Comparison of ENCODE assay signal across 23 mouse cellular contexts in genomic region chr13:112044372-112044771, GRCm38 (mm10).
A peak's percentile ranks its signal among the peaks of the same experiment; 100 is the strongest.
DNase-seq lines count a peak whose midpoint lies in the region; ATAC-seq and TF ChIP-seq lines count a peak whose summit lies in the region.
"Had no signal": no experiment of that assay in that cellular context is flagged by ENCODE, and none has a peak within 500 bp of the region (broad histone marks: within the 10 kb centered on the region; RNA-seq: fewer than 3 reads in every experiment).

No protein-coding gene starts in this region.

- no peaks in the 10 kb centered on the region for H3K36me3 ChIP-seq in heart, postnatal 0 days (replicated peaks; ENCODE audit: control insufficient read depth, insufficient read depth, low read length)
- no peaks in the 10 kb centered on the region for H3K36me3 ChIP-seq in liver, embryonic 13.5 days
- H3K36me3 ChIP-seq in liver, embryonic 15.5 days (replicated peaks), result no peaks in the 10 kb centered on the region
- H3K36me3 ChIP-seq in hindbrain, embryonic 14.5 days (replicated peaks; ENCODE audit: control insufficient read depth, insufficient read depth), result no peaks in the 10 kb centered on the region
- H3K36me3 ChIP-seq: embryonic facial prominence, embryonic 10.5 days; embryonic facial prominence, embryonic 13.5 days; forebrain, embryonic 12.5 days; forebrain, embryonic 15.5 days; hindbrain, embryonic 15.5 days had no signal

- no peaks in the 10 kb centered on the region for H3K9me3 ChIP-seq in heart, postnatal 0 days (replicated peaks; ENCODE audit: control insufficient read depth, low read length)
- H3K9me3 ChIP-seq in liver, embryonic 13.5 days (replicated peaks), result no peaks in the 10 kb centered on the region
- no peaks in the 10 kb centered on the region for H3K9me3 ChIP-seq in liver, embryonic 15.5 days (replicated peaks)
- no peaks in the 10 kb centered on the region for H3K9me3 ChIP-seq in hindbrain, embryonic 14.5 days (ENCODE audit: control insufficient read depth, low read length)
- H3K9me3 ChIP-seq: embryonic facial prominence, embryonic 10.5 days; forebrain, embryonic 12.5 days; forebrain, embryonic 15.5 days; hindbrain, embryonic 15.5 days had no signal

- no peak for TF ChIP-seq CTCF in heart, postnatal 0 days (IDR thresholded peaks at IDR 0.05; ENCODE audit: low read depth)

- TF ChIP-seq EP300 in heart, postnatal 0 days (IDR thresholded peaks at IDR 0.05; ENCODE audit: low read depth), result no peak

- ATAC-seq in heart, postnatal 0 days (ENCODE audit: insufficient read depth, low read depth), result no peak
- no peak for ATAC-seq in liver, embryonic 13.5 days (ENCODE audit: low read depth)
- no peak for ATAC-seq in liver, embryonic 15.5 days (ENCODE audit: insufficient read depth)
- no peak for ATAC-seq in hindbrain, embryonic 14.5 days (ENCODE audit: low FRiP score)
- ATAC-seq: CD4-positive, CD25-positive, alpha-beta regulatory T cell, adult 4 months; forebrain, embryonic 15.5 days had no signal

- no peak overlapping the region for H3K27ac ChIP-seq in heart, postnatal 0 days (ENCODE audit: low read depth)
- H3K27ac ChIP-seq in liver, embryonic 13.5 days, result peak overlapping the region; percentile 94
- H3K27ac ChIP-seq in liver, embryonic 15.5 days (replicated peaks), result peak overlapping the region; percentile 81
- no peak overlapping the region for H3K27ac ChIP-seq in hindbrain, embryonic 14.5 days
- H3K27ac ChIP-seq: embryonic facial prominence, embryonic 10.5 days; embryonic facial prominence, embryonic 13.5 days; forebrain, embryonic 12.5 days; forebrain, embryonic 15.5 days; hindbrain, embryonic 15.5 days had no signal

- H3K9ac ChIP-seq in heart, postnatal 0 days (replicated peaks; ENCODE audit: low read depth, low read length), result no peak overlapping the region
- peak overlapping the region; percentile 64; the same call in 1 of the 2 replicates for H3K9ac ChIP-seq in liver, embryonic 13.5 days
- H3K9ac ChIP-seq in liver, embryonic 15.5 days, result 0 out of 2 replicates have a peak overlapping the region, but pooled peaks have one; percentile 2
- H3K9ac ChIP-seq in hindbrain, embryonic 14.5 days, result no peak overlapping the region
- H3K9ac ChIP-seq: embryonic facial prominence, embryonic 13.5 days; forebrain, embryonic 12.5 days; forebrain, embryonic 15.5 days; hindbrain, embryonic 15.5 days had no signal

- H3K4me3 ChIP-seq in heart, postnatal 0 days (ENCODE audit: low read depth, low read length), result no peak overlapping the region
- H3K4me3 ChIP-seq in liver, embryonic 13.5 days (replicated peaks), result no peak overlapping the region
- no peak overlapping the region for H3K4me3 ChIP-seq in liver, embryonic 15.5 days (replicated peaks)
- H3K4me3 ChIP-seq in hindbrain, embryonic 14.5 days (replicated peaks; ENCODE audit: low read length), result no peak overlapping the region
- H3K4me3 ChIP-seq: embryonic facial prominence, embryonic 10.5 days; embryonic facial prominence, embryonic 13.5 days; forebrain, embryonic 12.5 days; forebrain, embryonic 15.5 days; hindbrain, embryonic 15.5 days had no signal

- intact Hi-C loops in heart, postnatal 36 days (cut with DNase I), result no loop called here

- no peak overlapping the region for H3K4me2 ChIP-seq in heart, postnatal 0 days (ENCODE audit: low read depth, low read length)
- peak overlapping the region; percentile 55 for H3K4me2 ChIP-seq in liver, embryonic 13.5 days
- H3K4me2 ChIP-seq in liver, embryonic 15.5 days, result no peak overlapping the region
- H3K4me2 ChIP-seq in hindbrain, embryonic 14.5 days (replicated peaks), result no peak overlapping the region
- H3K4me2 ChIP-seq: embryonic facial prominence, embryonic 13.5 days; forebrain, embryonic 12.5 days; forebrain, embryonic 15.5 days; hindbrain, embryonic 15.5 days had no signal

- WGBS in heart, postnatal 0 days, result 49% methylated on average over 5 of the region's 5 CpGs
- 56% methylated on average over 5 of the region's 5 CpGs for WGBS in liver, embryonic 13.5 days (ENCODE audit: insufficient replicate concordance)
- 49% methylated on average over 5 of the region's 5 CpGs for WGBS in liver, embryonic 15.5 days (ENCODE audit: insufficient replicate concordance)
- 82% methylated on average over 5 of the region's 5 CpGs for WGBS in hindbrain, embryonic 14.5 days

- DNase-seq in heart, postnatal 0 days (ENCODE audit: low spot score), result peak; percentile 11
- DNase-seq in heart, postnatal 36 days, result no peak
- DNase-seq in liver, embryonic 13.5 days, result no peak
- DNase-seq in hindbrain, embryonic 14.5 days (ENCODE audit: low spot score), result no peak
- DNase-seq in frontal cortex, postnatal 25 days (ENCODE audit: low spot score in 2 of 2), result no peak
- DNase-seq: adrenal gland, adult 2 months; adrenal gland, postnatal 14 days; cerebellum, adult 11 months; cerebellum, adult 2 months; cerebellum, adult 9-11 months; cerebellum, postnatal 25 days; embryo, embryonic 11 days; gastrocnemius, postnatal 10 days; gastrocnemius, postnatal 36 days; heart, postnatal 10 days; heart, postnatal 4 days had no signal

- H3K4me1 ChIP-seq in heart, postnatal 0 days (ENCODE audit: control insufficient read depth, insufficient read depth), result no peaks in the 10 kb centered on the region
- peaks cover 64% of the 10 kb centered on the region for H3K4me1 ChIP-seq in liver, embryonic 13.5 days (replicated peaks)
- peaks cover 57% of the 10 kb centered on the region for H3K4me1 ChIP-seq in liver, embryonic 15.5 days (replicated peaks)
- no peaks in the 10 kb centered on the region for H3K4me1 ChIP-seq in hindbrain, embryonic 14.5 days (replicated peaks; ENCODE audit: control insufficient read depth, insufficient read depth, low read length)
- H3K4me1 ChIP-seq: embryonic facial prominence, embryonic 13.5 days; forebrain, embryonic 12.5 days; forebrain, embryonic 15.5 days; hindbrain, embryonic 15.5 days had no signal

- H3K27me3 ChIP-seq in heart, postnatal 0 days (ENCODE audit: control insufficient read depth, insufficient read depth, low read length), result no peaks in the 10 kb centered on the region
- no peaks in the 10 kb centered on the region for H3K27me3 ChIP-seq in liver, embryonic 13.5 days
- H3K27me3 ChIP-seq in liver, embryonic 15.5 days, result peaks cover 11% of the 10 kb centered on the region; the same call in 1 of the 2 replicates
- H3K27me3 ChIP-seq in hindbrain, embryonic 14.5 days (ENCODE audit: control insufficient read depth, insufficient read depth, low read length), result no peaks in the 10 kb centered on the region
- H3K27me3 ChIP-seq: embryonic facial prominence, embryonic 13.5 days; forebrain, embryonic 12.5 days; forebrain, embryonic 15.5 days; hindbrain, embryonic 15.5 days had no signal

Comparison
In these comparisons a context has a peak if more than half of its experiments do, and no peak if none do; other contexts are left out.
1. H3K27ac ChIP-seq: peak in liver, embryonic 13.5 days (single experiment) and liver, embryonic 15.5 days (single experiment); none in heart, postnatal 0 days (single experiment) and hindbrain, embryonic 14.5 days (single experiment).
2. H3K9ac ChIP-seq: peak in liver, embryonic 13.5 days (single experiment) and liver, embryonic 15.5 days (single experiment); none in heart, postnatal 0 days (single experiment) and hindbrain, embryonic 14.5 days (single experiment).